Mouse (Mus musculus) kidney, adult 11 months (tissue): Measurements from ENCODE around the gene Gsk3a.

Source experiments
- DNase-seq: peaks from one replicate; pipeline ENCODE4 v3.0.0; 2022

Gene Gsk3a

GRCm38 (mm10) chr7:25219756-25220456, 17.7 kb downstream of the Gsk3a start:
- peak; percentile 97 for DNase-seq

GRCm38 (mm10) chr7:25219416-25219750, 18.3 kb downstream of the Gsk3a start:
- no peak for DNase-seq

DNA sequence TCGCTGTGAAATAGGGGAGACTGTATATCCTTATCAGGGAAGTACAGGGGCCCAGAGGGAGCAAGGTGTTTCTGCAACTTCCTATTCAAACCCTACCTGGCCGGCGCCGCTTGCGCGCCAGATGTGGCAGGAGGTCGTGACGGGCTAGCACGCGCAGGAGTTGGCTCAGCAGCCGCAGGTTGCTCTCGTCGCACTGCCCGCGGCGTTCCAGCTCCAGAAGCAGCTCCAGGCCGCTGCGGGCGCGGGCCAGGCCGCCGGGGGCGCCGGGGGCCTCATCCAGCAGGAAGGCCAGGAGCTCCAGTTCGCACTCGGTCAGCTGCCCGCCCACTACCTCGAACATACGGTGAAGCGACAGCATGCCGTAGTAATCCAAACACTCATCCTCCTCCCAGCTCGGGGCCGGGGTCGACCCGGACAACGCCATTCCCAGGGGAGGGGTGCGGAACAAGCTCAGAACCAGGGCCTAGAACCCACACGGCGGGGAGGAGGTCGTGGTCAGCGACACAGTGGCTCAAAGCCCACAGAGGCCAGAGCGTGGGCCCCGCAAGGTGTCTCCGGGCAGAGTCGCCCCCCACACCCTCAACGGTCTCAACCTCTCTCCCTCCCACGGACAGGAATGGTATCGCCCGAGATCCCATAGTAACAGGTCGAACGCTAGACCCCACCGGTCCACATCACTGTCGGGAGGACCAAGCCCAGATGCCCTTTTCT, 18.8 kb downstream of the Gsk3a start:
- peak; percentile 53 for DNase-seq

DNA sequence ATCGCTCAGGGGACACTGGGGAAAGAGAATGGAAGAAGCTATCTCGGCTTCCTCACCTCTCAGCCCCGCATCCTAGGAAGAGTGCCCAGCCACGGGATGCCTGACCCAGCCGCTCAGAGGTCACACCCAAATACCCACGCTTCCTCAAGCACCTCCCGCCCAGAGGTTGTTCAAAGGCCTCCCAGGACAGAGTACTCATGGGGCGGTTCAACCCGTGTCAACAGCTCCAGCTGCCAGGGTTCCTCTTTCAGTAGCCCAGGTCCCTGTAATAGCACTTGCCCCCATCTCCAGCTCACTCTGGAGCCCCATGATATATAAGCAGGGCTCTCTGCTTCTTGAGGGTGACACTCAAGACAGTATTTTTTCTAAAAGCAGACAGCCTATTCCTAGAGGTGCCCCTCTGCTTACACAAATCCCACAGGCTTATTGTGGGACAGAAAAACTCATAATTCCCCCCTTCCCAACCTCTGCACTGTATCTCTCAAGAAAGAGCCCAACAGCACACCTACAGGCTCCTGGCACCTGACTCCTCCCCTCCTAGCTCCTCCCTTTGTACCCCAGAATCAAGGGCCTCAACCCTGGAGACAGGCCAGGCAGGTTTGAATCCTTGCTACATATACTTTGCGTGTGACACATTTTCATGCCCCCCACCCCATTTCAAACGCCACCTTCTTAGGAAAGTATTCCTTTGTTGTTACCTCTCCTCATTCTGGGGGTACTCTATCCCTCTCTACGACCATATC, 19.8 kb downstream of the Gsk3a start:
- DNase-seq: peak; percentile 64

DNA sequence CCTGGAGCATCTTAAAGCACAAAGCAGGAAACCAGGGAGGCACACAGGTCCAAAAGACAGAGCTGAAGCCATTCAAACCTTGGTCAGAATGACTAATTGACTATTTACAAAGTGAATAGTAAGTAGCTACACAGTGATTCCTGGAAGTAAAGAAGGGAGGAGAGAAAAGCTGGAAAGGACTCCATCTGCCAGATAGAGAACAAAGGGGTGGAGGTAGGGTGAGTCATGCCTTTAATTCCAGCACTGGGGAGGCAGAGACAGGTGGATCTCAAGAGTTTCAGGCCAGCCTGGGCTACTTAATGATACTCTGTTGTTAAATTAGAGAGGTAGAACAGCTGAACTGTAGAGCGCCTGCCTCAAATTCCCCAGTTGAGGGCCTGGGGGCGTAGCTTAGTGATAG, 23.5 kb downstream of the Gsk3a start:
- no peak for DNase-seq

GRCm38 (mm10) chr7:25213099-25213498, 24.6 kb downstream of the Gsk3a start:
- DNase-seq: no peak

GRCm38 (mm10) chr7:25210482-25210881, 27.2 kb downstream of the Gsk3a start:
- DNase-seq: no peak

DNA sequence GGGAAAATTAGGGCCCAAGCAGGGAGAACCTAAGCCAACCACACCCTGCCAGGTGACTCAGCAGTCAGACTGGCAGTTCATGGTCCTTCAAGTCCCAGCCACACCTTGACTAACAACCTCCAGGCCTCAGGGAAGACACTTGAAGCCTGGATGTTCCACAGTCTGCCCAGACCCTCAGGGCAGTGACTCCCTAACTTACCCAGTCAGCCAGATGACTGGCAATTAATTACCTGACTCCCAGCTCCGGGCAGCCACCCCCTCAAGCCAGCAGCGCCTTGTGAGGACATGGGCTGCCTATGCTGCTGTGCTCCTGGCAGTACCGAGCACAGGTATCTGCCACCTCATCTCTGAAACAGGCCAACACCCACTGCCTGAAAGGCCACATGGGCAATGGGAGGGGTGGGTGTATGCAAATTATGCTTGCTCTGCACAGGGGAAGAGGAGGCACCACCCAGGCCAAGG, 28.5 kb downstream of the Gsk3a start:
- DNase-seq: no peak

GRCm38 (mm10) chr7:25206094-25206830, 31.4 kb downstream of the Gsk3a start:
- DNase-seq: no peak

DNA sequence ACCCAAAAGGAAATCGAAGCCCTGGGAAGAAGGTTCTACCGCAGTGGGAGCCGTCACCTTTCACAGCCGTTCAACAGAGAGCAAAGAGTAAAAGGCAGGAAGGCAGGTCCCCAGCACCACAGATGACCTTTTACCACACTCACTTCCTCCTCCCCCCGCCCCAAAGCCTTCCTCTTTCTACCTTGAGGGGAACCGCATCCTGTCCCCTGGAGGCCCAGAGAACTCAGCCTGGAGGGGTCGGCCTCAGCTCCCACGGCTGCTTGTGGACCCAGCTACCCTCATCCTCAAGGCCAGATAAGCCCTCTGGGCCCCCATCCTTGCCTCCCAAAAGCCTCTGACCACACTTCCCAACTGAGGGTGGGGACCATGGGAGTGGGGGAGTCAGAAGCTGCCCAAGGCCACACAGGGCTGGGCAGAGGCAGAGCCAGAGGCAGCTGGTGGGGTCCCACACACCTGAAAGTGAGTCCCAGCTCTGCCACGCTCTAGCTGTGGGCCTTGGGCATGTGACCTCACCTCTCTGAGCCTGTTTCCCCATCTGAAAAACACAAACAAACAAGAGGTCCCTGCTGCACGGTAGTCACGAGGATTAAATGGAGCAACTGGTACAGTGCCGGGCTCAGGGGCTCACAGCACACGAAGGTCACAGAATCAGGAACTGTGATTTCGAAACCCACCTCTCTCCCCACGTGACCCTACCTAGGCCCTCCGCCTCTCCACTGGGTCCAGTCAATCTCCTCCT, 32.1 kb downstream of the Gsk3a start:
- DNase-seq: no peak

- DNase-seq: no peak
Observed at GRCm38 (mm10) chr7:25203624-25204023, 34.0 kb downstream of the Gsk3a start.

DNA sequence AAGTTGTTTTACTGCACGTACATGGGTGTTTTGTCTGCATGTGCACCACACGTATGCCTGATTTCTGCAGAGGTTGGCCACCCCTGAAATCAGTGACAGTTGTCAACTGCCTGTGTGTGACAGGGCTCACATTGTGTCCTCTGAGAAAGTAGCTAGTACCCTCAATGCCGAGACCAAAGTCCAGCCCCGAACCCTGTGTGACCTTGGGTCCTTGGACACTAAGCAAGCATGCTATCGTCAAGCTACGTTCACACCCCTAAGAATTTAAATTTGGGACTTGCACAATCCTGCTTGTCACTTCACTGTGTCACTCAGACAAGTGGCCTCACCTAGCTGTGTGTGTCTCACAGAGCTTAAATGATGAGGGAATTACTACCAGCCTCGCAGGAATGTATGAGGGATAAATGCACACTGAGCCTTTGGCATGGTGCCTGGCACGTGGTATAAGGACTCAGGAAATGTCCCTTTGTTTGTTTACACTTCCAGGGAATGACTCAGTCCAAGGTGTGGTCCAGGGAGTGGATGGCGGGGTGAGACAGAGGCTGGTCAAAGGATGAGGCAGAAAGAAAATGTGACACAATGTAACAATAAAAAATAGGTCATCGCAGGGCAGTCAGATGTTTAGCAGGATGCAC, 40.1 kb downstream of the Gsk3a start:
- DNase-seq: no peak

DNA sequence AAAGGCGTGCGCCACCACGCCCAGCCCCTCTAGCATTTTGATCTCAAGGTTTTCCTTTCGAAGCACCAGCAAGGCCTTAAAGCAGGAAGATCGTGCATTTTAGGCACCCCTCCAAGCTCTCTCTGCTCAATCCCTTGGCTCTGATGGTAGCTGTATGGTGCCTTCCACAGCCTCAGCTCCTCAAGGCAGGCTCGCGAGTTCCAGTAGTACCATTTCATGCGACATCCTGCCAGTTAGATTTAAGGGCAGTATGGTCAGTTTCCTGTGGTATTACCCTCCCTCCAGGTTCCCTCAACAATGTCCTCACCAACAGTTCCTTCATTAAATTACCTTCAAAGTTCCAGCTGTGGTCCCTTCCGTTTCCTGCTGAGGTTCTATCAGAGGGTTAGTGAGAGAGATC, 41.5 kb downstream of the Gsk3a start:
- DNase-seq: no peak

- DNase-seq: no peak
Observed at GRCm38 (mm10) chr7:25195148-25195547, 42.5 kb downstream of the Gsk3a start.

DNA sequence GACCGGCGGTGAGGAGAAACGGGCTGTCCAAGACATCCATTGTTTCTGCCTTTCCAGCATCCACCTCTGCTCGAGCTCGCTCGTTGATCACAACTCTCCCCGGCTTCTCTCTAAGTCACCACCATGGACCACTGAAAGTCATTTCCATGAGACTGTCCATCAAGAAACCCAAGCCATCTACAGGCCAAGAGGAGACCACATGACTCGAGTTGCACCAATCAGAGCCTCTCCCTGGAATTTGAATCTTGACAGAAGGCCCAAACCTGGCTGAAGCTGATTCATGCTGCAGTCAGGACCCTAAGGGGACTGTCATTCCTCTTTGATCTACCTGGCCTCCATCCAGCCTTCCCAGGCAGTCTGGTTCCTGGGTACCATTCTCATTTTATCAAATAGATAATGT, 45.5 kb downstream of the Gsk3a start:
- DNase-seq: no peak

DNA sequence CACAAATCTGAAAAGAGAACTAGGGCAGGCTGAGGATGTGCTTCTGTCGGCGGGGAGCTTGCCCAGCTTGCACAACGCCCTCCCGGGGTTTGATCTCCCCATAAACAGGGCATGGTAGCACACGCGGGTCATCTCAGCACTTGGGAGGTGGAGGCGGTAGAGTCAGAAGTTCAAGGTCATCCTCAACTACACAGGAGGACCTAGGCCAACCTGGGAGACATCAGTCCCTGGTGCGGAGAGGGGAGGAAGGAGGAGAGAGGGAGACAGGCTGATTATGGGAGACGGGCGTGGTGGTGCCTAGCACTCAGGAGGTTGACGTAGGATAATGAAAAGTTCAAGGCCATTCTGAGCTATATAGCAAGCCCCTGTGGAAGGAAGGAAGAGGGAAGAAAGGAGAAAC, 46.8 kb downstream of the Gsk3a start:
- DNase-seq: no peak

- peak; percentile 75 for DNase-seq
Observed at GRCm38 (mm10) chr7:25187662-25188650, 49.7 kb downstream of the Gsk3a start.

GRCm38 (mm10) chr7:25184091-25184490, 53.6 kb downstream of the Gsk3a start:
- no peak for DNase-seq

DNA sequence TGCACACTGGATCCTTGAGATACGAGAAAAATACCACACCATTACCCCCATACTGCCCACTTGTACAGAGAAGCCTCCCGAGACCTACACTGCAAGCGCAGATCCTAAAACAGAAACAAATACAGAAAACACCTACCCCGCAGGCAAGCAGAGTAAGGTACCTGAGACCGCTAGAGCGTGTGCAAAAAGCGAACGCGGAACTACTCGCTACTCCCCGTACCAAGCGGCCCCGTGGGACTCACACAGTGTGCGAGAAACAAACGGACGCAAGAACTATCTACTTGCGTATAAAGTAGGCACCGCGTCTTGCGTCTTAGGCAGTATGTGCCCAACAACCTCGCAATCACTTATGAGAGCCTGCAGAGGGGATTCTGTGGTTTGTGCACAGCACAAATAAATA, 55.8 kb downstream of the Gsk3a start:
- DNase-seq: no peak

DNA sequence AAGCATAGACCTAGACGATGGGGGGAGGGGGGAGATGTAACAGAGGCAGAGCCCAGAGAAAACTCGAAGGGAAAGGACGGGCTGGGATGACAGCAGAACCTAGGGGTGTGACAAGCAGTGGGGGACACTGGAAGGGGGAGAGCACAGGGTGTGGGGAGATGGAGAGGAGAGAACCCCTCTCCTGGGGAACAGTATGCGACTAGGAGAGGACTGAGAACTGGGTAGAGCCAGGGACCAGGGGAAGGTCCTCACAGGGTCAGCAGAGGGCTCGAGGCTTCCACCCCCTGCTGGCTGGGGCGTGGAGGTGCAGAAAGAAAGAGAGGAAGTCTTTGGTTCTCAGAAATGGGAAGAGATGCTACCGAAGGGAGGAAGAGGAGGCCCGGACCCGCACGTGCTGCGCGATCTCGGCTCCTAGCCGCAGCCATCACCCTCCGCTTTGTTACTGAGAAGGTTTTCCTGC, 56.3 kb downstream of the Gsk3a start:
- no peak for DNase-seq

- DNase-seq: no peak
Observed at GRCm38 (mm10) chr7:25180512-25180911, 57.1 kb downstream of the Gsk3a start.
